Mouse (Mus musculus): ENCODE results near the gene Yme1l1. TPM values are rescaled to one million over a fixed set of nuclear protein-coding genes. Genes with fewer than 3 reads are reported as not detected.
A peak's percentile ranks its signal among the peaks of the same experiment; 100 is the strongest.

The Yme1l1 gene
- total RNA-seq (2021), result 10 to 100 TPM; 61.3 to 73.3 TPM
- polyA plus RNA-seq (2012; rRNA removed), result 5.9 and 13.2 TPM in 2 replicates
- long read RNA-seq, full-length matches to known transcripts, result 66 of 72 reads
- long read RNA-seq, partial matches to known transcripts, result 4 of 72 reads
- long read RNA-seq, other reads (novel, unspliced or antisense), result 2 of 72 reads

GRCm38 (mm10) chr2:23155777-23156607 is at the start of gene Yme1l1, which contains the start of gene Mastl:
Gene Yme1l1, plus strand, starts transcription at chr2:23156369.
Gene Mastl, minus strand, starts transcription at chr2:23156024.
- TF ChIP-seq POLR2A (IDR thresholded peaks at IDR 0.05; ENCODE audit: insufficient read depth, low read depth, low read length) (peak; percentile 89), CTCF (IDR thresholded peaks at IDR 0.05) (peak; percentile 53), EP300 (IDR thresholded peaks at IDR 0.05; ENCODE audit: insufficient read depth, low read depth, low read length) (peak; percentile 34; the same call in 1 of the 2 replicates)
- peaks cover 18% of the 10 kb centered on the region for H3K36me3 ChIP-seq (ENCODE audit: control insufficient read depth, insufficient read depth, low read length)
- peaks cover 5% of the 10 kb centered on the region for H3K79me2 ChIP-seq (replicated peaks; ENCODE audit: control insufficient read depth, insufficient read depth, low read length)
- intact Hi-C loops (cut with DNase I), result loop anchor here (2.0 to 10.0 kb wide), 3 partner anchors 87 to 261 kb away; partner anchors contain the start of genes Abi1, Acbd5 and Pdss1
- peak; percentile 96 to 99 for DNase-seq
- H3K4me1 ChIP-seq (ENCODE audit: control insufficient read depth, insufficient read depth, low read length), result peaks cover 4% of the 10 kb centered on the region
- H3K27me3 ChIP-seq (ENCODE audit: control insufficient read depth, insufficient read depth, low read length), result no peaks in the 10 kb centered on the region
- peak within 1 kb of the TSS; percentile 92 for H3K9ac ChIP-seq (ENCODE audit: low read depth, low read length)
- peak within 1 kb of the TSS; percentile 88 for H3K4me3 ChIP-seq
- peak within 1 kb of the TSS; percentile 99 for H3K27ac ChIP-seq
- WGBS, result under 1% methylated on average over 61 of the region's 61 CpGs

GRCm38 (mm10) chr2:23119573-23119972 is 36.6 kb upstream of the Yme1l1 start:
- intact Hi-C loops (cut with DNase I), result no loop called here
- Histone ChIP-seq H3K27me3 (ENCODE audit: control insufficient read depth, insufficient read depth, low read length) (no peaks in the 10 kb centered on the region), H3K9ac (ENCODE audit: low read depth, low read length) (no peak overlapping the region), H3K27ac (peak overlapping the region; percentile 66), H3K4me3 (no peak overlapping the region), H3K4me1 (ENCODE audit: control insufficient read depth, insufficient read depth, low read length) (no peaks in the 10 kb centered on the region), H3K79me2 (replicated peaks; ENCODE audit: control insufficient read depth, insufficient read depth, low read length) (no peaks in the 10 kb centered on the region), H3K36me3 (ENCODE audit: control insufficient read depth, insufficient read depth, low read length) (no peaks in the 10 kb centered on the region)
- TF ChIP-seq EP300 (IDR thresholded peaks at IDR 0.05; ENCODE audit: insufficient read depth, low read depth, low read length), result no peak
- DNase-seq, result peak in 1 of 2 experiments; percentile 8

GRCm38 (mm10) chr2:23155199-23155621 is 959 bp upstream of the Yme1l1 start:
- intact Hi-C loops (cut with DNase I), result loop anchor here (2.0 to 10.0 kb wide), 2 partner anchors 114 to 260 kb away; partner anchors contain the start of genes Abi1 and Pdss1
- WGBS, result under 1% methylated on average over 5 of the region's 5 CpGs
- H3K27me3 ChIP-seq (ENCODE audit: control insufficient read depth, insufficient read depth, low read length), result no peaks in the 10 kb centered on the region
- H3K79me2 ChIP-seq (replicated peaks; ENCODE audit: control insufficient read depth, insufficient read depth, low read length), result peaks cover 2% of the 10 kb centered on the region; the same call in 1 of the 2 replicates
- TF ChIP-seq CTCF (IDR thresholded peaks at IDR 0.05), result no peak
- no peak for TF ChIP-seq POLR2A (IDR thresholded peaks at IDR 0.05; ENCODE audit: insufficient read depth, low read depth, low read length)
- no peak for TF ChIP-seq EP300 (IDR thresholded peaks at IDR 0.05; ENCODE audit: insufficient read depth, low read depth, low read length)
- H3K4me1 ChIP-seq (ENCODE audit: control insufficient read depth, insufficient read depth, low read length), result peaks cover 4% of the 10 kb centered on the region
- H3K36me3 ChIP-seq (ENCODE audit: control insufficient read depth, insufficient read depth, low read length), result peaks cover 18% of the 10 kb centered on the region
- no peak overlapping the region for H3K9ac ChIP-seq (ENCODE audit: low read depth, low read length)
- H3K4me3 ChIP-seq, result peak overlapping the region; percentile 88
- peak overlapping the region; percentile 99; the same call in 1 of the 2 replicates for H3K27ac ChIP-seq
- no peak for DNase-seq

GRCm38 (mm10) chr2:23156608-23157081 is 476 bp downstream of the Yme1l1 start:
- H3K79me2 ChIP-seq (replicated peaks; ENCODE audit: control insufficient read depth, insufficient read depth, low read length), result peaks cover 5% of the 10 kb centered on the region
- H3K36me3 ChIP-seq (ENCODE audit: control insufficient read depth, insufficient read depth, low read length), result peaks cover 18% of the 10 kb centered on the region
- H3K4me3 ChIP-seq, result peak overlapping the region; percentile 88
- DNase-seq, result no peak
- H3K4me1 ChIP-seq (ENCODE audit: control insufficient read depth, insufficient read depth, low read length), result peaks cover 4% of the 10 kb centered on the region
- intact Hi-C loops (cut with DNase I), result loop anchor here (2.0 to 10.0 kb wide), 2 partner anchors 88 to 262 kb away; partner anchors contain the start of genes Acbd5 and Pdss1
- TF ChIP-seq CTCF (IDR thresholded peaks at IDR 0.05) (no peak), POLR2A (IDR thresholded peaks at IDR 0.05; ENCODE audit: insufficient read depth, low read depth, low read length) (no peak)
- peak overlapping the region; percentile 92 for H3K9ac ChIP-seq (ENCODE audit: low read depth, low read length)
- H3K27me3 ChIP-seq (ENCODE audit: control insufficient read depth, insufficient read depth, low read length), result no peaks in the 10 kb centered on the region
- H3K27ac ChIP-seq, result peak overlapping the region; percentile 99
- WGBS, result under 1% methylated on average over 17 of the region's 17 CpGs

GRCm38 (mm10) chr2:23172305-23172704 is 16.1 kb downstream of the Yme1l1 start:
- Histone ChIP-seq H3K4me3 (no peak overlapping the region), H3K4me1 (ENCODE audit: control insufficient read depth, insufficient read depth, low read length) (no peaks in the 10 kb centered on the region), H3K9ac (ENCODE audit: low read depth, low read length) (no peak overlapping the region), H3K36me3 (ENCODE audit: control insufficient read depth, insufficient read depth, low read length) (peaks cover 11% of the 10 kb centered on the region), H3K27ac (no peak overlapping the region), H3K27me3 (ENCODE audit: control insufficient read depth, insufficient read depth, low read length) (no peaks in the 10 kb centered on the region), H3K79me2 (replicated peaks; ENCODE audit: control insufficient read depth, insufficient read depth, low read length) (no peaks in the 10 kb centered on the region)
- WGBS, result 73% methylated on average over 3 of the region's 3 CpGs
- intact Hi-C loops (cut with DNase I), result no loop called here
- TF ChIP-seq CTCF (IDR thresholded peaks at IDR 0.05), result no peak
- DNase-seq, result no peak

GRCm38 (mm10) chr2:23194366-23194765 is 38.2 kb downstream of the Yme1l1 start:
- no peak overlapping the region for H3K4me3 ChIP-seq
- no peaks in the 10 kb centered on the region for H3K27me3 ChIP-seq (ENCODE audit: control insufficient read depth, insufficient read depth, low read length)
- no peaks in the 10 kb centered on the region for H3K79me2 ChIP-seq (replicated peaks; ENCODE audit: control insufficient read depth, insufficient read depth, low read length)
- intact Hi-C loops (cut with DNase I), result no loop called here
- TF ChIP-seq EP300 (IDR thresholded peaks at IDR 0.05; ENCODE audit: insufficient read depth, low read depth, low read length) (no peak), POLR2A (IDR thresholded peaks at IDR 0.05; ENCODE audit: insufficient read depth, low read depth, low read length) (no peak), CTCF (IDR thresholded peaks at IDR 0.05) (no peak)
- no peak overlapping the region for H3K27ac ChIP-seq
- 88% methylated on average over 1 of the region's 1 CpGs for WGBS
- no peak for DNase-seq
- peaks cover 13% of the 10 kb centered on the region for H3K36me3 ChIP-seq (ENCODE audit: control insufficient read depth, insufficient read depth, low read length)
- H3K9ac ChIP-seq (ENCODE audit: low read depth, low read length), result no peak overlapping the region
- no peaks in the 10 kb centered on the region for H3K4me1 ChIP-seq (ENCODE audit: control insufficient read depth, insufficient read depth, low read length)
